Mouse (Mus musculus) 416B (cell line): ENCODE data around the gene Pon2.
"Not testable (repeated sequence)": the region's sequence is repeated elsewhere in the genome, so short reads cannot be mapped to it uniquely, and the experiment has no call there.

ENCODE experiments used
- DNase-seq: peaks from one replicate; pipeline ENCODE4 v3.0.0; 2011; ENCODE audit warnings: low read depth

Pon2 gene

DNA sequence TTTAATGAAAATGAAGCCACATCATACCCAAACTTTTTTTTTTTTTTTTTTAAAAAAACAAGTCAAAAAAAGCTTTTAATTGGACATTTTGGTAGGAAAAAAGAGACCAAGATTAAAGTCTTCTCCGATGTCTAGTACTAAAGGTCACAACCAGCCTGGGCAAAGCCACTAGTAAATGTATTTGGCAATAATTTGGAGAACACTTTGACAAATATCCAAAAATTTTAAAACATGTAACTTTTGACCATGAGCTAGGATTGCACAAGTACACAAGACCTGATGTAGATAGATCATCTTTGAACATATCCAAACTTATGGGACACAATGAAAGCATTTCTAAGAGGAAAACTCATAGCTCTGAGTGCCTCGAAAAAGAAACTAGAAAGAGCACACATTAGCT lies 74.7 kb downstream of the Pon2 start:
- not testable (repeated sequence) for DNase-seq

- DNase-seq: no peak
Measured at GRCm38 (mm10) chr6:5222080-5222479, 76.2 kb downstream of the Pon2 start.

GRCm38 (mm10) chr6:5218190-5218589 lies 80.1 kb downstream of the Pon2 start:
- DNase-seq: no peak
